Mouse (Mus musculus): ENCODE data around the gene Mgst2.

- no peak for TF ChIP-seq CTCF (conservative IDR thresholded peaks at IDR 0.05; ENCODE audit: low read length)
- TF ChIP-seq POU5F1 (IDR thresholded peaks at IDR 0.05; ENCODE audit: borderline replicate concordance, low read length), result no peak
- TF ChIP-seq NANOG (IDR thresholded peaks at IDR 0.05; ENCODE audit: borderline replicate concordance, low read length), result no peak
Observed at GRCm38 (mm10) chr3:51645484-51645883, 14.7 kb upstream of the Mgst2 start.

Measured in E14TG2a.4 (cell line).